Mouse (Mus musculus): ENCODE data around the gene 1700007K13Rik. TPM values are rescaled to one million over a fixed set of nuclear protein-coding genes. Genes with fewer than 3 reads are reported as not detected.
"Not testable (repeated sequence)": the region's sequence is repeated elsewhere in the genome, so short reads cannot be mapped to it uniquely, and the experiment has no call there.

Gene 1700007K13Rik
- total RNA-seq, 1 experiment from 2014 or later = not detected

DNA sequence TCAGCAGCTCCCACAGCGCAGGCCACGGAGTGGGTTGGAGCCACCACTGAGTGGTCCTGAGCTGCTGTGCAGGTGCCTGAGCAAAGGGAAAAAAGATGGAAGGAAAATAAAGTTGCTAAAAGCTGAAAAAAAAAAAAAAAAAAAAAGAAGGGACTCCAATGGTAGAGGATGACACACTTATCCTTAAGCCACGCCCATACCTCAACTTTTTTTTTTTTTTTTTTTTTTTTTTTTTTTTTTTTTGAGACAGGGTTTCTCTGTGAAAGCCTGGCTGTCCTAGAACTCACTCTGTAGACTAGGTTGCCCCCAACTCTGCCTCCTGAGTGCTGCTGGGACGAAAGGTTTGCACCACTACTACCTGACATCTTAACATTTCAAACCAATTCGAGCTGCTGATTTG, 11.9 kb upstream of the 1700007K13Rik start:
- not testable (repeated sequence) for ATAC-seq (ENCODE audit: extremely low read depth, insufficient number of reproducible peaks, low FRiP score, poor library complexity, severe bottlenecking)

DNA sequence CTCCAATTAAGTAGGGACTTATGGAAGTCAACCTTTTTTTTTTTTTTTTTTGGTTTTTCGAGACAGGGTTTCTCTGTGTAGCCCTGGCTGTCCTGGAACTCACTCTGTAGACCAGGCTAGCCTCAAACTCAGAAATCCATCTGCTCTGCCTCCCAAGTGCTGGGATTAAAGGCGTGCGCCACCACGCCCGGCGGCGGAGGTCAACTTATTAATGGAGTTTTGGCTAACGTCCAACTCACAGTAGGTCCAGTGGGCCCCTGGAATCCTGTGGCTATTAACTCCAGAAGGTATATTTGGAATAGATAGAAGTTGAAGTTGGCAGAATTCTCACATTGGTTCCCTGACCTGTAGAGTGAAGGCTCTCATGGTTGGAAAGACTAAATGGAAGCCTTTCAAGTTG, 5.9 kb upstream of the 1700007K13Rik start:
- ATAC-seq (ENCODE audit: extremely low read depth, insufficient number of reproducible peaks, low FRiP score, poor library complexity, severe bottlenecking) = not testable (repeated sequence)

DNA sequence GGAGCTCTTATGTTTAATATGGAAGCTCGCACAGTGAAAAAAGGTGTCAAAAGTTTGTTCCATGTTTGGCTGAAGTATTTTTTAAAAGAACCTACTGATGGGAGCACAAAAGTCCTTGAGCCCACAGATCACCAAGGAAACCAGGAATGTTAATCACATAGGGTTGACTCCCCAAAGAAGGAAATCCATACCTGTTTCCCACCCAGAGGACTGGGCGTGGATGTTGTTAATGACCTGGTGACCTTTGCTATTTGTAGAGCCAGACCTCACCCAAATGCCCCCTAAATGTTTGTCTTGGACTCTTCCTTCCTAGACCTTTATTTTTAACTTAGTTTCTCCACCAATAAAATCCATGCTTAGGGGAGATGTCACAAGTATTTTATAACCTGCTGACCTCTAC, 4.5 kb upstream of the 1700007K13Rik start:
- ATAC-seq (ENCODE audit: extremely low read depth, insufficient number of reproducible peaks, low FRiP score, poor library complexity, severe bottlenecking) = no peak

DNA sequence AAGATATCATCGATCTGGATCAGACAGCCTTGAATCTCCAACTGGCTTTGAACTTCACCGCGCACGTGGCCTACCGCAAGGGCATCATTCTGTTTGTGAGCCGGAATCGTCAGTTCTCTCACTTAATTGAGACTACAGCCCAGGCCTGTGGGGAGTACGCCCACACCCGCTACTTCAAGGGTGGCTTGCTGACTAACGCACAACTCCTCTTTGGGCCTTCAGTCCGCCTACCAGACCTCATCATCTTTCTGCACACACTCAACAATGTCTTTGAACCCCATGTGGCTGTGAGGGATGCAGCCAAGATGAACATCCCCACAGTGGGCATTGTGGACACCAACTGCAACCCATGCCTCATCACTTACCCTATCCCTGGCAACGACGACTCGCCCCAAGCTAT, 3.3 kb upstream of the 1700007K13Rik start:
- ATAC-seq (ENCODE audit: extremely low read depth, insufficient number of reproducible peaks, low FRiP score, poor library complexity, severe bottlenecking) = no peak

DNA sequence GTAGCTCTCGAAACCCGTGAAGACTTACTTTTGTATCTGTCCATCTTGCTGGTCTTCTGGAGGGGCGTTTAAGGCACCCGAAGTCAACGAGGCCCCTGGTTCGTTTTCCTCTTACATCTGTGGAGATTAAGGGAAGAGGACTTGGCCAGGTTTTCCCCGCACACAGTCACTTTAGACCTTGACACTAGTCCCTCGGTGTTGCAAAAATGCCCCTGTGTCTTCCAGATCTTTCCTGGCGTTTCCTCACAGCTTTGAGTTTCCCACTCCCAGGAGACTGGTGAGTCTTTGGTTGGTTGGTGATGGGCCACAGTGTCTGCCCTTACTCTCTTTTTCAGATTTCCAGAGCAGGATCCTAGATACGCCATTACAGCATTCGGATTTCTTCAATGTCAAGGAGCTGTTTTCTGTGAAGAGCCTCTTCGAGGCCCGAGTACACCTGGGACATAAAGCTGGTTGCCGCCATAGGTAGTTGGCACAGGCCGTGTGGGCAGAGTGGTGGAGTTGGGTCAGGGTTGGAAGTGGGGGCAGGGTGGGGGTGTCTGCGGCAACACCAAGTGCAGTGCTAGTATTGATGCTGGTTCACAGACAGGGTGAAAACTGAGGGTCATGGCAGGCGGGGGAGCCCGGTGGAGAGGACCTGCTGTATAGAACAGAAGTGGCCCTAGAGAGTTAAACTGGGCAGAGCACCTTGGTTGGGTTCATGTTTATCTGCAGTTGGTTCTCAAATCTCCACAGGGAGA, 2.5 kb upstream of the 1700007K13Rik start:
- no peak for ATAC-seq (ENCODE audit: extremely low read depth, insufficient number of reproducible peaks, low FRiP score, poor library complexity, severe bottlenecking)

DNA sequence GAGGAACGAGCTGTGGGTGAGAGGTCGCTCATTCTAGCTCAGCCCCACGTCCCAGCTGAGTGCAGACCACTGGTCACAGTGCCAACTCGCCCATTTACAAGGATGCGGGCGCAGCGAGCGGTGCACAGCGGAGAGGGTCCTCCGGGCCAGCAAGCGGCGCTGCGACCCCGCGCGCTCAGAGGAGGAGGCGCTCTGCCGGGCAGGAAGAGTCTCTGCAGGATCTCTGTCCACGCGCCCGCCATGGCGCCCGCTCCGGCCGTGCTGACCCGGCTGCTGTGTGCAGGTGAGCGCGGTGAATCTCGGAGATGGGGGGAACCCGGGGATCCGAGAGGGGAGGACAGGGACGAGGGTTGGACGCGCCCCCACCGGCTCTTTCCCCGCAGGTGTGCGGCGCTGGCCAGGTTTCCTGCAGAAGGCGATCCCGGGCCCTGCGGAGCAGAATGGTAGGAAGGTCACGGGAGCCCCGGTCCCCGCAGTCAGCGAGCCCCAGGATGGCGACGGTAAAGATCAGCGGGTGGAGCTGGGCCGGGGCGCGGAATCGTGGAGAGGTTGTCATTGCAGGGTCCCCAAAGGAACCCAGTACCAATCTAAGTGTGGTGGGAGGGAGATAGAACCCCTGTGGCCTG, 1.8 kb upstream of the 1700007K13Rik start, which contains the start of gene Mrps2:
Gene Mrps2, plus strand, starts transcription at position 207 of the 626 bp plus-strand sequence.
- ATAC-seq (ENCODE audit: extremely low read depth, insufficient number of reproducible peaks, low FRiP score, poor library complexity, severe bottlenecking) = peak; percentile 63

DNA sequence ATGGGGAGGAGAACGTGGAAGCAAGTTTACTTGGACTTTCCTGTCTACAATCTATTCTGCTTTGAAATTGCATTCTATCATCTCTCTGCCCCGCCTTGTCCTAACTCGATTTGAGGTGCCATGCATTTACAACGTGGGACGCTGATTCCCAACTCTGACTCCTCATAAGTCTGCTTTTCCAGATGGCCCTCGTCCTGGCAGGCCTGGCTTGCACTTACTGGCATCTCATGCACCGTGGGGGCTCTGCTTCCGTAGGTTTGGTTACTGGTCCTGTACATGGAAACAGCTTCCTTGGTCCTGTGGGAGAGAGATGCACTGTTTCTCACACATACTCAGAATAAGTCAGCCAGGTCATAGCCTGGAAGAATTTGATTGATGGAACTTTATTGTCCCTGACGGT, 1.2 kb downstream of the 1700007K13Rik start:
- ATAC-seq (ENCODE audit: extremely low read depth, insufficient number of reproducible peaks, low FRiP score, poor library complexity, severe bottlenecking) = no peak

DNA sequence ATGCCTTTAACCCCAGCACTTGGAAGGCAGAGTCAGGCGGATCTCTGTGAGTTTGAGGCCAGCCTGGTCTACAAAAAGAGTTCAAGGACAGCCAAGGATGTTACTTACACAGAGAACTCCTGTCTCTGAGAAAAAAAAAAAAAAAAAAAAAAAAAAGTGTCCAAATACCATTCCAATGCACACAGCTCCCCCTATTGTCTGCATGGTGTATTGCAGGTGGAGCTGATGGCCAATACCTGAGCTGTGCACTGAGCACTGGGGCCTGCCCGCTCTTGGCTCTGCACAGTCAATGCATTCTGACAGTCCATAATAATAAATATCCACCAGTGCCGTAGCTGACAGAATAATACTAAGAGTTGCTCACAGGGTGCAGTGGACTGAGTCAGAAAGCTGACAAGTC, 2.2 kb downstream of the 1700007K13Rik start:
- ATAC-seq (ENCODE audit: extremely low read depth, insufficient number of reproducible peaks, low FRiP score, poor library complexity, severe bottlenecking) = 0 out of 2 replicates have a peak, but pooled peaks have one; percentile 35

DNA sequence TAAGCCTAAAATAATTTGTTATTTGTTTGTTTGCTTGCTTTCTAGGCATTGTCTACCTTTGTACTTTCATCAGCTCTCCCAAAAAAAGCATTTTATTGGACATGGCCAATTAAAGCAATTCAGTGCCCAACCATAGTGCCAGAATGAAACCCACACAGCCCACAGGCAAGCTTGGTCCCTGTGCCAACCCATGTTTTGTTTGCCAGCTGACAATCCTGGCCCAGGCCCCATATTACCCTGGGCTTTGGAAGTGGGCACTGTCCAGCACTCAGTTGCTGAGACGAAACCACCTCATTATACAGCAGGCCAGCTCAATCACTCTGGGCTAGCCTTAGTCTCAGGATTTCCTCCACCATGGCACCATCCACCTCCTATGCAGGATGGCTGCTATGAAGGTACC, 9.5 kb downstream of the 1700007K13Rik start:
- ATAC-seq (ENCODE audit: extremely low read depth, insufficient number of reproducible peaks, low FRiP score, poor library complexity, severe bottlenecking) = no peak

DNA sequence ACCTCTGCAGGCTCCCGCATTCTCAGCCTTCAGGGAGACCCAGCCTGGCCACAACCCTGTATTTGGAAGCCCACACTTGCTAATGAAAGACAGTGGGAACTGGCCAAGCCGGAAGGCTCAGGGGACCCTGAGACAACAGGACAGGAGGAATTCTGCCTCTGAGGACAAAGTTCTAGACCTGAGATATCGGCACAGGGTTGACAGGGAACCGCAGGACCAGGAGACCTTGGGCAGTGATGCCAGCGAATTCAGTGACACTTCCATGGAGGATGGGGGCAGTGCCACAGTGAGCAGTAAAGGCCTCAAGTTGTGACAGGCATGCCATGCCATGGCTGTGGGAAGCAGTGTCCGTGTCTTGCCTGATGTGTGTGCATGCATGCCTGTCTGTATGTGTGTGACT, 12.6 kb downstream of the 1700007K13Rik start:
- ATAC-seq (ENCODE audit: extremely low read depth, insufficient number of reproducible peaks, low FRiP score, poor library complexity, severe bottlenecking) = no peak

DNA sequence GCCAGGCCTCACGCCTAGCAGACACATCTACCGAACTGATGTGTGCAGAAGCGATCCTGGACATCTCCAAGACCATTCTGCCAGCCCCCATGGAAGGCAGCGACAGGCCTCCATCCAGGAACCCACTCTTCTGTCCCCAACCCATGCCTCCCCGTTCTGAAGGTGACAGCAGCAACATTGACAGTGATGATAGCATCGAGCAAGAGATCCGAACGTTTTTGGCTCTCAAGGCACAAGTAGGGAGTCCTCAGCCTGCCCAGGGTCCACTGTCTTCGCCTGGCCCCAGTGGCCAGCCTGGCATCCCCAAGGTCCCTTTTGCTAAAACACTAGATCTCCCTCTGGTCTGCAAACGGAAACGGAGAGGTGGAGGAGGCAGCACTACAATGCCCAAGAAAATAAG, 14.5 kb downstream of the 1700007K13Rik start:
- ATAC-seq (ENCODE audit: extremely low read depth, insufficient number of reproducible peaks, low FRiP score, poor library complexity, severe bottlenecking) = no peak

DNA sequence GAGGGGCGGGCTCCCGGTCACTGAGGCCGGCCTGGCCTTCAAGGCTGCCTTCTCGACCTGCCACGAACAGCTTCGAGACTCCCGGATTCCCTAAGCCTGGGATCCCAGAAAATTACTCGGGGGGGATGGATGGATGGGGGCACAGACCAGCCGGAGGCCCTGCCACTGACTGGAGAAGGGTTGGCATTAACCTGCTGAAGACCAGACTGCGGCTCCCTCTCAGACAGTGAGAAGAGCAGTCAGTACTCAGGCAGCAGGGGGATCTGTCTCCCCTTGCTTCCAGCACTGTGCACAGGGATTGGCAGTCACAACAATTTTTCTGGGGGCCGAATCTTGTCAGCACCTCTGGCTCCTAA, 18.8 kb downstream of the 1700007K13Rik start:
- no peak for ATAC-seq (ENCODE audit: extremely low read depth, insufficient number of reproducible peaks, low FRiP score, poor library complexity, severe bottlenecking)

DNA sequence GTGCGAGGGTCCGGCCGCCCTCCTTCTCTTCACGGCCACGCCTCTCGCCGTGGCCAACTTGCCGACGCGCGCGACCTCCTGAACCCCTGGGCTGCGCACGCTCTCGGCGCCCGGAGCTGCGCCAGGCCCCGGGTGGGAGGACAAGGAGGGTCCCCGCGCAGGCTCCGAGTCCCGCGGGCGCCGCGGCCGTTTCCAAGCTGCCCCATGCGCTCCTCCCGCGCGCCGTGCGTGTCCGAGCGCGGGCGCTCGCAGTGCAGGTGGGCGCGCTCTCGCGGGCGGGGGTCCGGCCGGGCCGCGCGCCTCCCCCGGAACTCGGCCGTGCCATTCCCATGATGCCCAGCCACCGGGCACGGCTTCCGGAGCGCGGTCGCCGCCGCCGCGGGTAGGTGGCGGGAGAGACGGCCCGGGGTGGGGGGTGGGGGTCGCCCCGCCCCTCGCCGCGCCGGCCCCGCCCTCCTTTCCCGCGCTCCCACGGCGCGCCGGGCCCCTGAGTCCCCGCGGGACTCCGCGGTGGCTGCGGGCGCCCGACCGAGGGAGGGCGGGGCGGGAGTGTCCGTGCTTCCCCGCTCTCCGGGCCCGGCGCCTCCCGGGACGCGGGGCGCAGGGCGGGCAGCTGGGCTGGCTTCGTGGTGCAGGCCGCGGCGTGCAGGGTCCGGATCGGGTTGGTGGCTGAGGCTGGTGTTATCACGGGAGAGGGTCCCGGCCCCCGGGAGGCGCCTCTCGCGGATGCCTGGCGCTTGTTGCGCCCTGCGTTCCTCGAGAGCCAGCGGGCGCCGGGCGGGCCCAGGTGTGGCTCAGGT, 19.4 kb downstream of the 1700007K13Rik start, which contains the start of gene Ppp1r26:
Gene Ppp1r26, plus strand, starts transcription at position 286 of the 800 bp plus-strand sequence.
- ATAC-seq (ENCODE audit: extremely low read depth, insufficient number of reproducible peaks, low FRiP score, poor library complexity, severe bottlenecking) = no peak

DNA sequence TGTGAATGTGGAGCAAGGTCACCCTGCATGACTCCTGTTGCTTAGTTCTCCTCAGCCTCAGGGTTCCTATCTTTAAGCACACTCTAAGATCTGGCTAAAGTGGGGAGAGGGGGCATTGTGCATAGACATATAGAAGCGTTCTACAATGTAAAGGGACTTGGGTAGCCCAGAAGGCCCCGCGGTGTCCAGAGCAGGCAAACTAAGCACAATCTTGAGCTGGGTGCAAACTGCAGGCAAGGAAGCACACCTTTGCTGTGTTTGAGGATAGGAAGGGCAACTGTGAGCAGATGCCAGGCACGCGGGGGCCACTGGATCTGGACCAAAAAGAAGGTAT, 20.0 kb downstream of the 1700007K13Rik start:
- ATAC-seq (ENCODE audit: extremely low read depth, insufficient number of reproducible peaks, low FRiP score, poor library complexity, severe bottlenecking) = no peak

DNA sequence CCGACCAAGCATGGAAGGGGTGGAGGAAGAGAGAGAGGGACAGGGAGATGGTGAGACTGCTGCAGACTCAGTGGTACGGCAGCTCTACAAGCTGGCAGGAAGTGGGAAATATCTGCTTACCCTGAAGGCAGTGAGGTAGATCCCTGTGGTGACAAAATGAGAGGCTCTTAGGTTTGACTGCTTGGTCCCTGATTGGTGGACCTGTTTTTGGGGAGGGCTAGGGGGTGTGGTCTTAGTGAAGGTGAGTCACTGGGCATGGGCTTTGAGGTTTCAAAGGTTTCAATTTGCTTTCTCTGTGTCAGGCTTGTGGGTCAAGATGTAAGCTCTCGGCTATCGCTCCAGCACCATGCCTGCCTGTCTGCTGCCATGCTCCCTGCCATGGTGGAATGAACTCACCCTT, 21.1 kb downstream of the 1700007K13Rik start:
- no peak for ATAC-seq (ENCODE audit: extremely low read depth, insufficient number of reproducible peaks, low FRiP score, poor library complexity, severe bottlenecking)

DNA sequence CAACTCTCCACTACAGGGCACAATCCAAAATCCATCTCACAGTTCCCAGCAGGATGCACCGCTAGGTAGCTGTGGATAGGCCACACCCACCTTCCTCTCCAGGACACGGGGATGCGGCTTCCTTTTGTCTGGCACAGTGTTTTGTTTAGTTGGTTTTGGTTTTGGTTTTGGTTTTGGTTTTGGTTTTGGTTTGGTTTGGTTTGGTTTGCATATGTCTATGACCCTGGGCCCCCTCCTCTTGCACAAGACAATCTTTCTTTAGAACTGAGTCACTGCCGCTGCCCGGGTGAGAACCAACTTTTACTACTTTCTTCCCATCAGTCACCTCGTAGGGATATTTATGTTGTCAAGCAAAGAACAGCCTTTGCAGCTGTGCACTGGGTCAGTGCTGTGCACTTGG, 25.3 kb downstream of the 1700007K13Rik start:
- no peak for ATAC-seq (ENCODE audit: extremely low read depth, insufficient number of reproducible peaks, low FRiP score, poor library complexity, severe bottlenecking)

DNA sequence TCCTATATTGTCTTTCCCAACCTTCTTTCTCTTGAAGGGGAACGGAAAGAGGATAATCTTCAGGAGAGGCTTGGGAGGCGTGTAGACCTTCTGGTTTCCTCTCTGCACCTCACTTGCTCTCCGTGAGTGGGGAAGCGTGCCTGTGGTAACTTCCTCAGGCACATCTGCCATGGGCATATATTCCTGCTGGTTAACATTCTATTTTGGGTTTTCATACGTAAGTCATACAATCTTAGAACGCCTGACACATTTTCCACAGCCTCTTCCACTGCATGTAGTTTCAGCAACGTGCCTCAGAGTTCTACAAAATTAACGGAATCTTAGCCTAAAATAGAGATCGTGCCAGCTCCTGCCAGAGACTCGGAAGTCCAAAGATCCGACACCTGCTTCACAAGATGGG, 30.7 kb downstream of the 1700007K13Rik start:
- no peak for ATAC-seq (ENCODE audit: extremely low read depth, insufficient number of reproducible peaks, low FRiP score, poor library complexity, severe bottlenecking)

DNA sequence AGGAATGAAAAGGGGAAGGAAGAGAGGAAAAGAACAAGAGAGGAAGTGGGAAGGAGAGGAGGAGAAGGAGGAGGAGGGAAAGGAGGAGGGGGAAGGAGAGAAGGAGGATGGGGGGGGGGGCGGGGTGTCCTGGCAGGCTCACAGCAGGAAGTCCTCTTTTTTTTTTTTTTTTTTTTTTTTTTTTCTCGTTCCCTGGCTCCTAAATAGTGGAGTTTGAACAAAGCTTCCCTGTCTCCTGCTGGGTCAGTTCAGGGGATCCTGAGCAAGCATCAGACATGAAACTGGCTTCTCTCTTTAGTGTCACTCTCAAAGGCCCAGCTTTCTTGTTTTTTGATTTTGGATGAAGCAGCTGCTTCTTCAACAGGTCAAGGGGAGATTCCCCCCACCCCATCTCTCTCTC, 32.6 kb downstream of the 1700007K13Rik start:
- ATAC-seq (ENCODE audit: extremely low read depth, insufficient number of reproducible peaks, low FRiP score, poor library complexity, severe bottlenecking) = no peak

DNA sequence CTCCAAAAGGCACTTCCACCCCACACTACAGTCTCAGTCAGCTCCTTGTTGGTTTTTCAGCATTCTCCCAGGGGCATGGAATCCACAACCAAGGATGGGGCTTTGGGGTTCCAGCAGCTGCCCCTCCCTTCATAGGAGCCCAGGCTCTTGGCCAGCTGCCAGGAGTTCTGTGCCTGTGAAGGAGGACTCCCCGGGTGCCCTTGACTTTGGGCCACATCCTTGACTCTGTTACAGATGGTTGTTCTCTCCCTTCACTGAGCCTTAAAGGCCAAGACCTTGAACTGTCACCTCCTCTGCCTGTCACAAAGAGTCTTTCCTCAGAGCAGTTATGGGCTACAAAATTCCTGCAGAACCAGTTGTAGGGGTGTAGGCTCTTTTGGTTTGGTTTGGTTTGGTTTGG, 33.3 kb downstream of the 1700007K13Rik start:
- ATAC-seq (ENCODE audit: extremely low read depth, insufficient number of reproducible peaks, low FRiP score, poor library complexity, severe bottlenecking) = no peak

DNA sequence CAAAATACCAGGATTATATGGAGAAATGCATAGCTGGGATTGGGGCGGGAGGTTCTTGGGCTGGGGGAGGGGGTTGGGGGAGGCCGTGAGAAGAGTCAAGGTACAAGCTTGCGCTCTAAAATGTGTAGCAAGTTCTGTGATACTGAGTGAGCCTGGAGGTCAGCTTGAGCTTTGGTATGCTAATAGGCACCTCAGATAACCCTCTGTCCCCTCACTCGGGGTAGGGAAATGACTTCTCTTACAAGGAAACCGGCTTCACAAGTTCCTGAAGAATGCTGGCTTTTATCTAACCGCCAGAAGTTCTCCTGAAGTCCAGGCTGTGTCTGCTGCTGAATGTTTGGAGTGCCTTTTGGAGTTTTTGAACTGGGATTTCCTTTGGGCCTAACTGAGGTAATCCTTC, 35.3 kb downstream of the 1700007K13Rik start:
- no peak for ATAC-seq (ENCODE audit: extremely low read depth, insufficient number of reproducible peaks, low FRiP score, poor library complexity, severe bottlenecking)

Measured in neutrophil, adult 5-6 weeks (primary cell).